Mouse (Mus musculus): ENCODE data around the gene Ppfia3.
"Not testable (repeated sequence)": the region's sequence is repeated elsewhere in the genome, so short reads cannot be mapped to it uniquely, and the experiment has no call there.

Gene Ppfia3

GRCm38 (mm10) chr7:45366652-45367019 is at the start of gene Ppfia3:
Gene Ppfia3 (minus strand): TSS chr7:45367019.
- no peak for DNase-seq (ENCODE audit: low spot score in 2 of 2)

DNA sequence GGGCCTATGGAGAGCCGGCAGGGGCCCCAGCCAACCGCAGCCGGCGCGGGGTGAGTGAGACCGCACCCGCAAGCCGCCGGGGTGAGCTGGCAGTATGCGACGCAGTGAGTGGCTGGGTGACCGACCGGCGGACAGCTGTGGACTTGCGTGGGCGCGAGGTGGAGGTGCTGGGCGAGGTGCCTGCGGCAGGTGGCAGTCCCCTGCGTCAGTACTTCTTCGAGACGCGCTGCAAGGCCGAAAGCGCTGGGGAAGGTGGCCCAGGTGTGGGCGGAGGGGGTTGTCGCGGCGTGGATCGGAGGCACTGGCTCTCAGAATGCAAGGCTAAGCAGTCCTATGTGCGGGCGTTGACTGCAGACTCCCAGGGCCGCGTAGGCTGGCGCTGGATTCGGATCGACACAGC is 48.8 kb upstream of the Ppfia3 start:
- no peak for DNase-seq (ENCODE audit: low spot score in 2 of 2)

DNA sequence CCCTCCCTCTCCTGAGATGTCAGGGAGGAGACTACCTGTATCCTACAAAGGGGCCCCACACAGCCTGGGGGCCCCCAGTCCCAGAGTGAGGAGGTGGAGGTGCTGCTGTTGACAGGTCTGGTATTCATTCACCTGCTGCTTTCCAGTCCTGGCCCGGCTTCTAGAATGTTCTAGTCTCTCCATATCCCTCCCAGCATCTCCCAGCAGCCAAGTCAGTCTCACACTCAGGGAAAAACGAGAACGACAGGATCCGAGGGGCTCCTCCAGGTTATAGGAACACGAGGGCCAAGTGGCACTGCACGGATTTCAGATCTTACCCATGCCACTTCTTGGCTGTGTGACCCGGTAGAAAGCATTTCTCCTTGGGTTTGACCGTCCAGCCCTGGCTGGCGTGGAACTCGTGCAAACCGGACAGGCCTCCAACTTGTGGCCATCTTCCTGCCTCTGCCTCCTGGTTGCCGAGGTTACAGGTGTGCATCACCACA is 48.0 kb upstream of the Ppfia3 start:
- DNase-seq (ENCODE audit: low spot score in 2 of 2) = no peak

GRCm38 (mm10) chr7:45413864-45414739 is 47.3 kb upstream of the Ppfia3 start:
- DNase-seq (ENCODE audit: low spot score in 2 of 2) = no peak

DNA sequence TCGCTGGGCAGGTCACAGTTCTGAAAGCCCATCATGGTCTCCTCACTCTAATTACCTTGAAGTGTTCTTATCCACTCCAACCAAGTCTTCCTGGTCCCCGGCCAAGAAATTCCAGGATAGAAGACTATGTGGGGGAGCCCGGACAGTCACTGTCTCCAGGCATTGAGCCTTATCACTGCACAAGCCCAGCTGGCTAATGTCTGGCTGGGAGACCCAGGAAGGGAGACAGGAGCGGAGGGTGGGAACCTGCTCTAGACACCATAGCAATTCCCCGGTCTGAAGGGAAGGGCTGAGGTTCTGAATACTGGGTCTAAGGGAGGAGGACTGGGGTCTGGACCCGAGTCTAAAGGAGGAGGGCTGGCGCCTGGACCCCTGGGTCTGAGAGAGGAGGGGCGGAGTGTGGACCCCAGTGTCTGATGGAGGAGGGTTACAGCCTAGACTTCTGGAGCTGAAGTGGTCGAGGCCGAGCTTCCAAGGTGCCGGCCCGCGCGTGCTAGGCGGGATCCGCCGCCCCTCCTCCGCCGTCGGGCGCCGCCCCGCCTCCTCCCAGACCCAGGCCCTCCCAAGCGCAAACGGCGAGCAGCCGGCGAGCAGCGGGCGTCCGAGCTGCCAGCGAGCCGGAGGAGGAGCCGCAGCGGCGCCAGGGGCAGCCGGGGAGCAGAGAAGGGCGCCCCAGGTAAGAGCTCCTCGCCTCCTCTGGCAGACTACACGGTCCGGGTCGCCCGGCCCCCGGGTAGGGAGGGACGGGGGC is 46.5 kb upstream of the Ppfia3 start, which contains the start of gene Ntf5:
Gene Ntf5, plus strand, starts transcription at position 583 of the 751 bp plus-strand sequence.
- DNase-seq (ENCODE audit: low spot score in 2 of 2) = no peak

DNA sequence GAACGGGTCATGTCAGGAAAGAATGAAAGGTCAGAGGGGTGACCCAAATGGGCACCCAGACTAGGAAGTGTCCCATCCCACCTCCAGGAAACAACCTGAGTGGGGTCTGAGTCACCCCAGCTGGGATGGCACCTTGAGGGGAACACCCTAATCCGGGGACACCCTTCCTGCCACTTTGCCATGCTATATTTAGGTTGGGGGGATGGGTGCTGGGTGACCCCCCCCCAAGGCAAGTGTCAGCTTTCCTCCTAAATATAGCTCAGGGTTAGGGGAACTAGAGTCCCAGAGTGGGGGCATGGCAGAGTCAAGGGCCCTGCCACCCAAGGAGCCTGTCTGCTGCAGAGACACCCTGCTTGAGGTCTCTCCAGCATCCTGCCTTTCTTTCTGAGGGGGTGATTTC is 45.6 kb upstream of the Ppfia3 start:
- DNase-seq (ENCODE audit: low spot score in 2 of 2) = no peak

- peak in 1 of 2 experiments; percentile 55 for DNase-seq (ENCODE audit: low spot score in 2 of 2)
Observed at GRCm38 (mm10) chr7:45409497-45410163, 42.8 kb upstream of the Ppfia3 start.

GRCm38 (mm10) chr7:45408949-45409348 is 42.1 kb upstream of the Ppfia3 start:
- peak in 1 of 2 experiments; percentile 59 for DNase-seq (ENCODE audit: low spot score in 2 of 2)

DNA sequence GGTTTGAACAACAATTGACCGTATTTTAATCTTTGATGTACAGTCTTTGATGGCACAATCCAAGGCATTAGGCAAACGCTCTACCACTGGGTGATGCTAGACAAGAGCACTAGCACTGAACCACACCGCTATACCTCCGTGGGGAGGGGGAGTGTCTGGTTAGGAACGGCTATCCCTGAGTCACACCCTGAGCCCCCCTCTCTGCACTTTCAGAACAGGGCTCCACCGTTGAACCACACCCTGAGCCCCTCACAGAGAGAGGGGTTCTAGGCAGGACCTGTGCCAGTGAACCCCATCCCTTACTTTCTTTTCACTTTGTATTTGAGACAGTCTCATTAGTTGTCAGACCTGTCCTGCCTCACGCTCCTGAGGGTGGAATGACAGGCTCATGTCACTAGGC is 41.5 kb upstream of the Ppfia3 start:
- peak in 1 of 2 experiments; percentile 51 for DNase-seq (ENCODE audit: low spot score in 2 of 2)

DNA sequence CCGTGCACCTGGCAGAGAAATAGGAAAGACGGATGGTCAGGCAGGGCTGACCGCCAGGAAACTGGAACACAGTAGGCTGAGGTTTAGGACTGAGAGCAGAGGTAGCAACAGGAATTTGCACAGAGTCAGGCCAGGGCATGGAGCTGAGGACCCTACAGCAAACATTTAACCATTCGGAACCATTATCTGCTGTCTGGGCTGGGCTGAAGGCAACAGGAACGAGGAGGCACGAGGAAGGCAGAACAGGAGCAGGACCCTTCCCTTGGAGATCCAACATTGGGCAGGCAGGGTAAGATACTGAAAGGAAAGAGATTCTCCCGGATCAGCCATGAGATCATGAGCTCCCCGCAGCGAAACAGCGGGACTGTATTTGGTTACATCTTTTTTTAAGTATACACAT is 41.0 kb upstream of the Ppfia3 start:
- DNase-seq (ENCODE audit: low spot score in 2 of 2) = peak in 1 of 2 experiments; percentile 50

GRCm38 (mm10) chr7:45406157-45407156 is 39.6 kb upstream of the Ppfia3 start:
- peak in 1 of 2 experiments; percentile 62 for DNase-seq (ENCODE audit: low spot score in 2 of 2)

- DNase-seq (ENCODE audit: low spot score in 2 of 2) = peak; percentile 77 to 93
Observed at GRCm38 (mm10) chr7:45405091-45406075, 38.6 kb upstream of the Ppfia3 start, which contains the start of gene Kcna7. Gene Kcna7 (plus strand): TSS chr7:45405653.

DNA sequence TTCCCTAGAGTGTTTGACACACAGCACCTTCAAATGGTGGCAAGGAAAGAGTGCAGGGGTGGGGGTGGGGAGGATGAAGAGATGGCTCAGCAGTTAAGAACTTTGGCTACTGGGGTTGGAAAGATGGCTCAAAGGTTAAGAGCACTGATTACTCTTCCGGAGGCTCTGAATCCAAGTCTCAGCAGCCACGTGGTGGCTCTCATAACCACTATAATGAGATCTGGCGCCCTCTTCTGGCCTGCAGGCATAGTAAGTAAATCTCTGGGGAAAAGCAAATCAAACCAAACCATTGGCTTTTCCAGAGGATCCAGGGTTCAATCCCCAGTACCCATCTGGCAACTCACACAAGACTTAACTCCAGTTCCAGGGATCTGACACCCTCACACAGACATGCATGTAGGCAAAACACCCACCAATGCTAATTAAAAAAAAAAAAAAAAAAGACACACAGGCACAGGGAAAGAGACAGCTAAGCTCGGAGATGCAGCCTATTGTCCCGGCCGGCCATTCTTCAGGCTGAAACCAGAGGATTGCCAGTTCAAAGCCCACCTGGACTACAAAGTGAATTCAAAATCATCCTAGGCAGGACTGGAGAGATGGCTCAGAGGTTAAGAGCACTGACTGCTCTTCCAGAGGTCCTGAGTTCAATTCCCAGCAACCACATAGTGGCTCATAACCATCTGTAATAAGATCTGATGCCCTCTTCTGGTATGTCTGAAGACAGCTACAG is 36.9 kb upstream of the Ppfia3 start:
- DNase-seq (ENCODE audit: low spot score in 2 of 2) = peak; percentile 59 to 86

- DNase-seq (ENCODE audit: low spot score in 2 of 2) = no peak
Observed at GRCm38 (mm10) chr7:45401521-45402085, 34.8 kb upstream of the Ppfia3 start.

DNA sequence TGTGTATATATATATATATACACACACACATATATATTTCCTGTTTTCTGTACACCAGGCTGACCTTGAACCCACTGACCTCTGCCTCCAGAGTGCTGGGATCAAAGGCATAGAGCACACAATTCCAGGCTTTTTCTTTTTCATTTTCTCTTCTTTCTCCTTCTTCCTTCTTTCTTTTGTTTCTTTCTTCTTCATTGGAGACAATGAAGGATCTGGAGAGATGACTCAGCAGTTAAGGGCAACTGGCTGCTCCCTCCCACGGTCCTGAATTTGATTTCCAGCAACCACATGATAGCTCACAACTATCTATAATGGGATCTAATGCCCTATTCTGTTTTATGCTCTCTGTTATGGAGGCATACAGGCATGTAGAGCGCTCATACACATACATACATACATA is 30.0 kb upstream of the Ppfia3 start:
- DNase-seq (ENCODE audit: low spot score in 2 of 2) = no peak

- not testable (repeated sequence) for DNase-seq (ENCODE audit: low spot score in 2 of 2)
Observed at GRCm38 (mm10) chr7:45396337-45396775, 29.5 kb upstream of the Ppfia3 start.

DNA sequence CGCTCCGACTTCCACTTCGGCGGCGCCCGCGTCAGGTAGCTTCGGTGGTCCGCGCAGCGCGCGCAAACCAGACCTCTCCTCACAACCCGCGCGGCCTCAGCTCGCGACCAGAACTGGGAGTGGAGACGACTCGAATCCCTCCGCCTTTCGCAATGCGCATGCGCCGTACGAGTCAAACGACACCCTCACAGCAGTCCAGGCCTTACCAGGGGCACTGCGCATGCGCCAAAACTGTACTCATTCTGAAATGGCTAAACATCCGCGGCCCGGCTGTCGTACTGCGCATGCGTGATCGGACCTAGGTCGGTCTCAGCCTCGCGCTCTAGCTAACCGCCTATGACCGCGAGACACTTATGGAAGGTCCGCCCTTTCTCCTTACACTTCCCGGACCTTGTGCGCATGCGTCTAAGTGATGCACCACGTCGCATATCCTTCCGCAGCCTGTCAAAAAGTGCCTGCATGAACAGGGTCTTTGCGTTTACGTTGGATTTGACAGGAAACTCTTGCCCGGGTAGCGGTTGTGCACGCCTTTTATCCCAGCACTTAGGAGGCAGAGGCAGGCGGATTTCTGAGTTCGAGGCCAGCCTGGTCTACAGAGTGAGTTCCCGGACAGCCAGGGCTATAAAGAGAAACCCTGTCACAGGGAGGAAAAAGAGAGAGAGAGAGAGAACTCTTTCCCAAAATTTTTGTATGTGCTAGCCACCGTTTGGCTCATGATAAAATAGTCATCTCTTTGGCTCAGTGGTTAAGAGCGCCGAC is 28.9 kb upstream of the Ppfia3 start, which contains the start of gene Snrnp70:
Gene Snrnp70, minus strand, starts transcription at position 165 of the 759 bp plus-strand sequence.
- DNase-seq (ENCODE audit: low spot score in 2 of 2) = peak; percentile 100
